Mouse (Mus musculus): ENCODE measurements around the gene Ric1. TPM values are rescaled to one million over a fixed set of nuclear protein-coding genes. Genes with fewer than 3 reads are reported as not detected.

Gene Ric1
- polyA plus RNA-seq, 1 experiment = 49.7 TPM

DNA sequence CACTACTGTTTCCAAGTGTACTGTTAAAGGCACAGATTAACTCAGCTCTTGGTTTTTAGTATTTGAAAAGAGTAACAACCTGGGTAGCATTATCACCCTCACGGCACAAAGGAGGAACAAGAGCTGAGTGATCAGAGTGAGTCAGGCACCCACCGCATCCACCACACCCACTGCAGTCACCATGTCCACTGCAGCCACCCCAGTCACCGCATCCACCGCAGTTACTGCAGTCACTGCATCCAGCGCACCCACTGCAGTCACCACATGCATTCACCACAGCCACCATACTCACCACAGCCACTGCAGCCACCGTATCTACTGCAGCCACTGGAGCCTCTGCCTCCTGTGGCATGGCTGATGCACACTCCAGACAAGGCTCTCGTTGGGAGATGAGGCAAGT lies 12.2 kb upstream of the Ric1 start:
- Histone ChIP-seq H3K36me3 (ENCODE audit: control insufficient read depth, insufficient read depth, low read length, poor library complexity, severe bottlenecking) (no peaks in the 10 kb centered on the region), H3K27ac (ENCODE audit: insufficient read depth, low read length) (no peak overlapping the region), H3K4me3 (ENCODE audit: low read depth, low read length) (no peak overlapping the region), H3K9me3 (replicated peaks; ENCODE audit: control insufficient read depth, insufficient read depth, low read length, poor library complexity, severe bottlenecking) (no peaks in the 10 kb centered on the region), H3K27me3 (ENCODE audit: control insufficient read depth, insufficient read depth, low read length, poor library complexity, severe bottlenecking) (no peaks in the 10 kb centered on the region), H3K4me1 (ENCODE audit: control insufficient read depth, insufficient read depth, low read length) (no peaks in the 10 kb centered on the region), H3K9ac (ENCODE audit: low read depth, poor library complexity, severe bottlenecking) (no peak overlapping the region)
- TF ChIP-seq EP300 (IDR thresholded peaks at IDR 0.05; ENCODE audit: insufficient read depth, low read depth, low read length) (no peak), POLR2A (IDR thresholded peaks at IDR 0.05; ENCODE audit: insufficient read depth, low read length) (no peak), CTCF (IDR thresholded peaks at IDR 0.05; ENCODE audit: low read depth, low read length) (no peak)

DNA sequence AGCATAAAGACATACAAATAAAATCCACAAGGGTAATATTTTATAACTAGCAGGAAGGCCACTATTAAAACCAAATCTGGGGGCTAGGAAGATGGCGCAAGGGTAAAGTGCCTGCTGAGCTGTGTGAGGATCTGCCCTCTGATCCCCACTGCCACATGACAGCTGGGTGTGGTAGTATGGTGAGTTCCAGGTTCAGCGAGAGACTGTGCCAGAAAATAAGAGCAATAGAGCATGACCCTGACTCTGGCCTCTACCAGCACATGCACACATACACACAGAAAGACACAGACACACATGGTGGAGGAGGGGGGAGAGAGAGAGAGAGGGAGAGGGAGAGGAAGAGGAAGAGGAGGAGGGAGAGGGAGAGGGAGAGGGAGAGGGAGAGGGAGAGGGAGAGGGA lies 10.3 kb upstream of the Ric1 start:
- Histone ChIP-seq H3K27ac (ENCODE audit: insufficient read depth, low read length) (no peak overlapping the region), H3K4me3 (ENCODE audit: low read depth, low read length) (no peak overlapping the region), H3K36me3 (ENCODE audit: control insufficient read depth, insufficient read depth, low read length, poor library complexity, severe bottlenecking) (no peaks in the 10 kb centered on the region), H3K9me3 (replicated peaks; ENCODE audit: control insufficient read depth, insufficient read depth, low read length, poor library complexity, severe bottlenecking) (no peaks in the 10 kb centered on the region), H3K9ac (ENCODE audit: low read depth, poor library complexity, severe bottlenecking) (no peak overlapping the region), H3K27me3 (ENCODE audit: control insufficient read depth, insufficient read depth, low read length, poor library complexity, severe bottlenecking) (no peaks in the 10 kb centered on the region), H3K4me1 (ENCODE audit: control insufficient read depth, insufficient read depth, low read length) (no peaks in the 10 kb centered on the region)
- TF ChIP-seq CTCF (IDR thresholded peaks at IDR 0.05; ENCODE audit: low read depth, low read length) = no peak
- TF ChIP-seq POLR2A (IDR thresholded peaks at IDR 0.05; ENCODE audit: insufficient read depth, low read length) = no peak
- TF ChIP-seq EP300 (IDR thresholded peaks at IDR 0.05; ENCODE audit: insufficient read depth, low read depth, low read length) = no peak

DNA sequence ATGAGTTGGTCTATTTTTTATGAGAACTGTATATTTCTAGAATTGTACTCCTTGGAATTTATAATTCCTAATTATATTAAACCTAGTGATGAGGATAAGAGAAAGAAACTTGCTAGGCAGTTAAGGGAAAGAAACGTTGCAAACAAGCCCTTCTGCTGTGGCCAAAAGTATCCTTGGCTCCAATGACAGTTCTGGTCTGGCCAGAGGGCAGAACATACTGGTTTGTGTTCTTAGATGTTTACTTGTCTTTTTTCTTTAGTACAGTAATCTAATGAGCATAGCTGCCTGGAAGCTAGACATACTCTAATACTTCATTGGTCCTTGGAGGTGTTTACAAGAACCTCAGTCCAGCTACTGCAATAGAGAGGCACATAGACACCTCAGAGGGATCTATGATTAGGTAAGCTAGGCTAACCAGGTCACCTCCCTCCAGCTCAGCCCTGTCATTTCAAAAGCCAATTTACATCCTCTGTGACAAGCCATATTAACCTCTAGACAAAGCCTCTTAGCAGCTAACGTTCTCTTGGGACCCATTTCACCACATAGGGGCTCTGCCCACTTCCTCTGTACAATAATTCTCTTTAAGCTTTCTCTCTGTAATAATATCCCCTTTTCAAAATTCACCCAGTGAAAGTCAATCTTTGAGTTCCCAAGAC lies 8.8 kb upstream of the Ric1 start:
- H3K4me1 ChIP-seq (ENCODE audit: control insufficient read depth, insufficient read depth, low read length) = no peaks in the 10 kb centered on the region
- no peak overlapping the region for H3K9ac ChIP-seq (ENCODE audit: low read depth, poor library complexity, severe bottlenecking)
- no peaks in the 10 kb centered on the region for H3K27me3 ChIP-seq (ENCODE audit: control insufficient read depth, insufficient read depth, low read length, poor library complexity, severe bottlenecking)
- H3K27ac ChIP-seq (ENCODE audit: insufficient read depth, low read length) = no peak overlapping the region
- H3K4me3 ChIP-seq (ENCODE audit: low read depth, low read length) = no peak overlapping the region
- TF ChIP-seq EP300 (IDR thresholded peaks at IDR 0.05; ENCODE audit: insufficient read depth, low read depth, low read length) = no peak
- no peak for TF ChIP-seq CTCF (IDR thresholded peaks at IDR 0.05; ENCODE audit: low read depth, low read length)
- no peak for TF ChIP-seq POLR2A (IDR thresholded peaks at IDR 0.05; ENCODE audit: insufficient read depth, low read length)
- H3K36me3 ChIP-seq (ENCODE audit: control insufficient read depth, insufficient read depth, low read length, poor library complexity, severe bottlenecking) = no peaks in the 10 kb centered on the region
- H3K9me3 ChIP-seq (replicated peaks; ENCODE audit: control insufficient read depth, insufficient read depth, low read length, poor library complexity, severe bottlenecking) = no peaks in the 10 kb centered on the region

DNA sequence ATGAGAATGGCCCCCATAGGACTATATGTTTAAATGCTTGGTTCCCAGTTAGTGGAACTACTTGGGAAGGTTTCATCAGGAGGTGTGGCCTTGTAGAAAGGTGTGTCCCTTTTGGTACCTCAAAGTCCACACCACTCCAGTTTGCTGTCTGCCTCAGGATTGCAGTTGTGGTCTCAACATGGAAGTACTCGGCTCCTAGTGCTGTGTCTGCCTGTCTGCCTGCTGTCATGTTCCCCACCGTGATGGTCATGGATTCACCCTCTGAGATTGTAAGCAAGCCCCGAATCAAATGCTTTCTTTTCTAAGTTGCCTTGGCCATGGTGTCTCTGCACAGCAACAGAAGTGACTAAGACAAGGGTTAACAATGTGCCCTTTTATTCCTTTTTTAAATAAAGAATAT lies 8.0 kb upstream of the Ric1 start:
- Histone ChIP-seq H3K4me3 (ENCODE audit: low read depth, low read length) (no peak overlapping the region), H3K9me3 (replicated peaks; ENCODE audit: control insufficient read depth, insufficient read depth, low read length, poor library complexity, severe bottlenecking) (no peaks in the 10 kb centered on the region), H3K27ac (ENCODE audit: insufficient read depth, low read length) (no peak overlapping the region), H3K4me1 (ENCODE audit: control insufficient read depth, insufficient read depth, low read length) (no peaks in the 10 kb centered on the region), H3K9ac (ENCODE audit: low read depth, poor library complexity, severe bottlenecking) (no peak overlapping the region), H3K36me3 (ENCODE audit: control insufficient read depth, insufficient read depth, low read length, poor library complexity, severe bottlenecking) (no peaks in the 10 kb centered on the region), H3K27me3 (ENCODE audit: control insufficient read depth, insufficient read depth, low read length, poor library complexity, severe bottlenecking) (no peaks in the 10 kb centered on the region)
- no peak for TF ChIP-seq POLR2A (IDR thresholded peaks at IDR 0.05; ENCODE audit: insufficient read depth, low read length)

DNA sequence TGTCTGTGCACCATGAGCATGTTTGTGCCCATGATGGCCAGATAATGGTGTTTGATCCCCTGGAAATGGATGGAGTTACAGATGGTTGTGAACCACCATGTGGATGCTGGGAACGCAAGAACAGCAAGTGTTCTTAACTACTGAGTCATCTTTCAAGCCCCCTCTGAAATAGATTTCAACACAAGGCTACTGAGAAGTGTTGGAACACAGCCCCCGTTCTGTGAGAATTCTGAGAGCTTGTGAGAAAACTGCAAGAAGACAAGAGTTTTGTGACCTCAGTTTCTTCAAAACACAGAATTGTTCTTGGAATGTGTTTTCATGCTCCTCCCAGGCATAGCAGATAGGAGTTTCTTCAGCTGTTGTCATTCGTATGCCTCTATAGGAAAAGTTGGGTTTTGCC lies 6.7 kb upstream of the Ric1 start:
- no peaks in the 10 kb centered on the region for H3K9me3 ChIP-seq (replicated peaks; ENCODE audit: control insufficient read depth, insufficient read depth, low read length, poor library complexity, severe bottlenecking)
- H3K27me3 ChIP-seq (ENCODE audit: control insufficient read depth, insufficient read depth, low read length, poor library complexity, severe bottlenecking) = no peaks in the 10 kb centered on the region
- H3K27ac ChIP-seq (ENCODE audit: insufficient read depth, low read length) = no peak overlapping the region
- TF ChIP-seq POLR2A (IDR thresholded peaks at IDR 0.05; ENCODE audit: insufficient read depth, low read length) (no peak), EP300 (IDR thresholded peaks at IDR 0.05; ENCODE audit: insufficient read depth, low read depth, low read length) (no peak), CTCF (IDR thresholded peaks at IDR 0.05; ENCODE audit: low read depth, low read length) (no peak)
- no peaks in the 10 kb centered on the region for H3K4me1 ChIP-seq (ENCODE audit: control insufficient read depth, insufficient read depth, low read length)
- H3K4me3 ChIP-seq (ENCODE audit: low read depth, low read length) = no peak overlapping the region
- H3K9ac ChIP-seq (ENCODE audit: low read depth, poor library complexity, severe bottlenecking) = no peak overlapping the region
- H3K36me3 ChIP-seq (ENCODE audit: control insufficient read depth, insufficient read depth, low read length, poor library complexity, severe bottlenecking) = 0 out of 2 replicates have a peak, but pooled peaks cover 4% of the 10 kb centered on the region

DNA sequence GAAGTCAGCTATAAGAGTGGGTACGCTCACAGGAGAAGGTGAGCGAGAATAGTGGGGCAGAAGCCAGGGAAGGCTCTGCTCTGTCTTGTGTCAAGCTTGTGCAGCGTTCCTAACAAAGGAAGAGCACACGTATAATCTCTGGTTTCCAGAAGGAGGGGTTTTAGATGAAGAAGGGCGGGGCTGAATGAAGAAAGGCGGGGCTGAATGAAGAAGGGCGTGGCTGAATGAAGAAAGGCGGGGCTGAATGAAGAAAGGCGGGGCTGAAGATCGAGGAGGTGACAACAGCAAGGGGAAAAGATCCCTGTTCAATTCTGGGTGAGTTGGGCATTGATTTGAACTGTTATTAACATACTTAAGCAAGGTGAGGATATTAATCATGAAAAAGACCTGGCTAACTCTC lies 6.1 kb upstream of the Ric1 start:
- Histone ChIP-seq H3K4me3 (ENCODE audit: low read depth, low read length) (no peak overlapping the region), H3K36me3 (ENCODE audit: control insufficient read depth, insufficient read depth, low read length, poor library complexity, severe bottlenecking) (0 out of 2 replicates have a peak, but pooled peaks cover 6% of the 10 kb centered on the region), H3K27ac (ENCODE audit: insufficient read depth, low read length) (no peak overlapping the region), H3K4me1 (ENCODE audit: control insufficient read depth, insufficient read depth, low read length) (no peaks in the 10 kb centered on the region), H3K27me3 (ENCODE audit: control insufficient read depth, insufficient read depth, low read length, poor library complexity, severe bottlenecking) (no peaks in the 10 kb centered on the region), H3K9me3 (replicated peaks; ENCODE audit: control insufficient read depth, insufficient read depth, low read length, poor library complexity, severe bottlenecking) (no peaks in the 10 kb centered on the region), H3K9ac (ENCODE audit: low read depth, poor library complexity, severe bottlenecking) (no peak overlapping the region)
- TF ChIP-seq POLR2A (IDR thresholded peaks at IDR 0.05; ENCODE audit: insufficient read depth, low read length) (no peak), CTCF (IDR thresholded peaks at IDR 0.05; ENCODE audit: low read depth, low read length) (no peak), EP300 (IDR thresholded peaks at IDR 0.05; ENCODE audit: insufficient read depth, low read depth, low read length) (no peak)

Data from ES-Bruce4 (cell line).